8 mouse cellular contexts compared by ENCODE assay signal in genomic region chr4:114907951-114908828, GRCm38 (mm10). TPM values are rescaled to one million over a fixed set of nuclear protein-coding genes. Genes with fewer than 3 reads are reported as not detected.
DNase-seq lines count a peak whose midpoint lies in the region; ATAC-seq lines count a peak whose summit lies in the region.

No protein-coding gene starts in this region.

- H3K9me3 ChIP-seq in erythroblast, embryonic 14.5 days (ENCODE audit: control insufficient read depth, low read length) = peaks cover 11% of the 10 kb centered on the region; the same call in 1 of the 2 replicates
- no peaks in the 10 kb centered on the region for H3K9me3 ChIP-seq in forebrain, embryonic 14.5 days (replicated peaks; ENCODE audit: control insufficient read depth, low read length)

- peaks cover 100% of the 10 kb centered on the region for H3K27me3 ChIP-seq in erythroblast, embryonic 14.5 days (ENCODE audit: control insufficient read depth)
- peaks cover 95% of the 10 kb centered on the region for H3K27me3 ChIP-seq in forebrain, embryonic 14.5 days (replicated peaks; ENCODE audit: control insufficient read depth, insufficient read depth, low read length)

- H3K27ac ChIP-seq in forebrain, embryonic 14.5 days (ENCODE audit: low read depth, low read length) = no peak overlapping the region

- H3K36me3 ChIP-seq in erythroblast, embryonic 14.5 days (ENCODE audit: control insufficient read depth) = no peaks in the 10 kb centered on the region
- H3K36me3 ChIP-seq in forebrain, embryonic 14.5 days (ENCODE audit: control insufficient read depth, insufficient read depth, low read length) = no peaks in the 10 kb centered on the region

- no peak for ATAC-seq in erythroblast, adult 5-6 weeks (replicated peaks; ENCODE audit: low FRiP score, poor library complexity, severe bottlenecking)
- peak; percentile 38 for ATAC-seq in forebrain, embryonic 14.5 days

- peak overlapping the region; percentile 62 for H3K4me2 ChIP-seq in forebrain, embryonic 14.5 days (ENCODE audit: low read length)

- under 1% methylated on average over 94 of the region's 103 CpGs for WGBS in forebrain, embryonic 14.5 days

- H3K4me1 ChIP-seq in erythroblast, embryonic 14.5 days (ENCODE audit: control insufficient read depth) = peaks cover 17% of the 10 kb centered on the region
- H3K4me1 ChIP-seq in forebrain, embryonic 14.5 days (ENCODE audit: control insufficient read depth, insufficient read depth, low read length) = peaks cover 9% of the 10 kb centered on the region

- peak overlapping the region; percentile 32; the same call in 1 of the 2 replicates for H3K9ac ChIP-seq in forebrain, embryonic 14.5 days (ENCODE audit: low read length)

- DNase-seq in R1 (ENCODE audit: low read depth, low spot score) = peak; percentile 51
- no peak for DNase-seq in forebrain, embryonic 14.5 days (ENCODE audit: low spot score)
- peak; percentile 61 for DNase-seq in induced T-regulatory cell, adult 2 months (ENCODE audit: low read depth)
- DNase-seq in lung, postnatal 10 days = peak; percentile 39
- peak; percentile 19 to 71 for DNase-seq in spleen, postnatal 4 days (ENCODE audit: low spot score in 2 of 2)
- DNase-seq in layer of hippocampus, adult 9-10 months (ENCODE audit: low spot score) = no peak

- H3K4me3 ChIP-seq in erythroblast, embryonic 14.5 days (replicated peaks) = peak overlapping the region; percentile 56
- H3K4me3 ChIP-seq in forebrain, embryonic 14.5 days (ENCODE audit: low read depth, low read length) = peak overlapping the region; percentile 39

RNA-seq across cellular contexts. Expression of gene Foxd2, which starts 0.5 kb away (rescaled TPM):
- 0.01 TPM in 1 of 2 replicates, not detected in the other for polyA plus RNA-seq in erythroblast, embryonic 14.5 days (2012)
- total RNA-seq in erythroblast, adult 5-6 weeks (2015; ENCODE audit: low replicate concordance) = not detected in 2 replicates
- total RNA-seq in erythroblast, adult 5-6 weeks (2017; ENCODE audit: low replicate concordance) = 0.28 TPM in 1 of 2 replicates, not detected in the other
- polyA plus RNA-seq in forebrain, embryonic 14.5 days (2014; fragmentation: Nextera tagmentation; extraction: Ambion mirVana) = 0.27 and 0.38 TPM in 2 replicates

RNA-seq across cellular contexts. Expression of gene Foxe3, which starts 17.6 kb away (rescaled TPM):
- polyA plus RNA-seq in erythroblast, embryonic 14.5 days (2012) = not detected in 2 replicates
- total RNA-seq in erythroblast, adult 5-6 weeks (2015; ENCODE audit: low replicate concordance) = not detected in 2 replicates
- not detected in 2 replicates for total RNA-seq in erythroblast, adult 5-6 weeks (2017; ENCODE audit: low replicate concordance)
- polyA plus RNA-seq in forebrain, embryonic 14.5 days (2014; fragmentation: Nextera tagmentation; extraction: Ambion mirVana) = not detected in 2 replicates

Comparison
In these comparisons a context has a peak if more than half of its experiments do, and no peak if none do; other contexts are left out.
1. DNase-seq: peak in R1 (single experiment), induced T-regulatory cell, adult 2 months (single experiment), lung, postnatal 10 days (single experiment) and spleen, postnatal 4 days (2 of 2); none in forebrain, embryonic 14.5 days (single experiment) and layer of hippocampus, adult 9-10 months (single experiment).